In genomic region chr11:57627086-57627735, GRCm38 (mm10) we compare ENCODE assay signal across 8 mouse cellular contexts. TPM values are rescaled to one million over a fixed set of nuclear protein-coding genes. Genes with fewer than 3 reads are reported as not detected.
DNase-seq lines count a peak whose midpoint lies in the region; ATAC-seq and TF ChIP-seq lines count a peak whose summit lies in the region.

No protein-coding gene starts in this region.

- H3K27ac ChIP-seq in hindbrain, embryonic 11.5 days (ENCODE audit: low read depth, low read length), result no peak overlapping the region
- no peak overlapping the region for H3K27ac ChIP-seq in hindbrain, embryonic 12.5 days
- H3K27ac ChIP-seq in lung, embryonic 14.5 days (ENCODE audit: low read depth), result no peak overlapping the region

- H3K9me3 ChIP-seq in hindbrain, embryonic 11.5 days (ENCODE audit: control insufficient read depth, low read length), result no peaks in the 10 kb centered on the region
- no peaks in the 10 kb centered on the region for H3K9me3 ChIP-seq in hindbrain, embryonic 12.5 days (replicated peaks)
- H3K9me3 ChIP-seq in lung, embryonic 14.5 days (ENCODE audit: low read depth, low read length), result no peaks in the 10 kb centered on the region

- H3K9ac ChIP-seq in hindbrain, embryonic 11.5 days (ENCODE audit: low read depth, low read length), result no peak overlapping the region
- no peak overlapping the region for H3K9ac ChIP-seq in hindbrain, embryonic 12.5 days
- H3K9ac ChIP-seq in lung, embryonic 14.5 days, result no peak overlapping the region

- no peak for ATAC-seq in hindbrain, embryonic 11.5 days (ENCODE audit: low FRiP score)
- no peak for ATAC-seq in hindbrain, embryonic 12.5 days (ENCODE audit: low FRiP score)
- ATAC-seq in erythroblast, adult 5-6 weeks (replicated peaks; ENCODE audit: low FRiP score, poor library complexity, severe bottlenecking), result peak; percentile 52
- ATAC-seq in lung, embryonic 14.5 days (ENCODE audit: insufficient read depth), result peak; percentile 42

- H3K27me3 ChIP-seq in hindbrain, embryonic 11.5 days (ENCODE audit: control insufficient read depth, insufficient read depth, low read length), result no peaks in the 10 kb centered on the region
- 0 out of 2 replicates have a peak, but pooled peaks cover 4% of the 10 kb centered on the region for H3K27me3 ChIP-seq in hindbrain, embryonic 12.5 days
- no peaks in the 10 kb centered on the region for H3K27me3 ChIP-seq in lung, embryonic 14.5 days (ENCODE audit: insufficient read depth, low read length)

- no peak overlapping the region for H3K4me3 ChIP-seq in hindbrain, embryonic 11.5 days (ENCODE audit: low read depth, low read length)
- no peak overlapping the region for H3K4me3 ChIP-seq in hindbrain, embryonic 12.5 days
- no peak overlapping the region for H3K4me3 ChIP-seq in lung, embryonic 14.5 days (ENCODE audit: low read depth, low read length)

- H3K36me3 ChIP-seq in hindbrain, embryonic 11.5 days (ENCODE audit: control insufficient read depth, insufficient read depth, low read length), result no peaks in the 10 kb centered on the region
- no peaks in the 10 kb centered on the region for H3K36me3 ChIP-seq in hindbrain, embryonic 12.5 days
- H3K36me3 ChIP-seq in lung, embryonic 14.5 days (ENCODE audit: insufficient read depth), result no peaks in the 10 kb centered on the region

- peak; percentile 59 for TF ChIP-seq CTCF in lung, embryonic 14.5 days (IDR thresholded peaks at IDR 0.05; ENCODE audit: low read depth)

- WGBS in hindbrain, embryonic 11.5 days, result 69% methylated on average over 9 of the region's 9 CpGs
- WGBS in hindbrain, embryonic 12.5 days, result 57% methylated on average over 9 of the region's 9 CpGs
- 36% methylated on average over 9 of the region's 9 CpGs for WGBS in lung, embryonic 14.5 days

- H3K4me2 ChIP-seq in hindbrain, embryonic 11.5 days (replicated peaks; ENCODE audit: low read depth, low read length), result no peak overlapping the region
- no peak overlapping the region for H3K4me2 ChIP-seq in hindbrain, embryonic 12.5 days (replicated peaks)
- H3K4me2 ChIP-seq in lung, embryonic 14.5 days, result no peak overlapping the region

- DNase-seq in hindbrain, embryonic 11.5 days (ENCODE audit: low spot score), result peak; percentile 44
- peak; percentile 45 for DNase-seq in urinary bladder, postnatal 14 days (ENCODE audit: low spot score)
- no peak for DNase-seq in urinary bladder, adult 2 months (ENCODE audit: low spot score)
- peak; percentile 66 for DNase-seq in lung, embryonic 14.5 days
- DNase-seq in yolk sac, embryonic 10.5 days (ENCODE audit: low spot score), result peak; percentile 40
- DNase-seq in urinary bladder, postnatal 4 days (ENCODE audit: low spot score in 2 of 2), result no peak

- peaks cover 3% of the 10 kb centered on the region; the same call in 1 of the 2 replicates for H3K4me1 ChIP-seq in hindbrain, embryonic 11.5 days (replicated peaks; ENCODE audit: control insufficient read depth, insufficient read depth, low read length)
- H3K4me1 ChIP-seq in hindbrain, embryonic 12.5 days, result peaks cover 4% of the 10 kb centered on the region; the same call in 1 of the 2 replicates
- H3K4me1 ChIP-seq in lung, embryonic 14.5 days (ENCODE audit: insufficient read depth), result no peaks in the 10 kb centered on the region

RNA-seq across cellular contexts. Expression of gene Galnt10, which starts 18.0 kb away (rescaled TPM):
- polyA plus RNA-seq in hindbrain, embryonic 11.5 days (2014; fragmentation: Nextera tagmentation; extraction: Ambion mirVana), result 9.7 and 12.0 TPM in 2 replicates
- 31.1 and 31.4 TPM in 2 replicates for polyA plus RNA-seq in hindbrain, embryonic 12.5 days (2016; fragmentation: Nextera tagmentation; extraction: Ambion mirVana)
- 14.1 and 17.9 TPM in 2 replicates for polyA plus RNA-seq in urinary bladder, adult 2 months (2012; rRNA removed)
- 39.4 and 43.5 TPM in 2 replicates for total RNA-seq in erythroblast, adult 5-6 weeks (2015; ENCODE audit: low replicate concordance)
- 102 and 103 TPM in 2 replicates for total RNA-seq in erythroblast, adult 5-6 weeks (2017; ENCODE audit: low replicate concordance)
- polyA plus RNA-seq in lung, embryonic 14.5 days (2014; fragmentation: Nextera tagmentation; extraction: Ambion mirVana), result 11.2 and 11.9 TPM in 2 replicates

Comparison
In these comparisons a context has a peak if more than half of its experiments do, and no peak if none do; other contexts are left out.
1. DNase-seq: peak in hindbrain, embryonic 11.5 days (single experiment), urinary bladder, postnatal 14 days (single experiment), lung, embryonic 14.5 days (single experiment) and yolk sac, embryonic 10.5 days (single experiment); none in urinary bladder, adult 2 months (single experiment) and urinary bladder, postnatal 4 days (0 of 2).
2. ATAC-seq: peak in erythroblast, adult 5-6 weeks (single experiment) and lung, embryonic 14.5 days (single experiment); none in hindbrain, embryonic 11.5 days (single experiment) and hindbrain, embryonic 12.5 days (single experiment).